Mouse (Mus musculus) liver, postnatal 0 days (tissue): ENCODE measurements around the gene Galc.

Experiments
- CTCF ChIP-seq: sonication (generic); IDR thresholded peaks from 2 replicates; pipeline ENCODE4 v1.5.1; 2016; ENCODE audit warnings: antibody characterized with exemption, low read depth
- EP300 ChIP-seq: IDR thresholded peaks from 2 replicates; pipeline ENCODE4 v1.6.1; 2016; ENCODE audit warnings: antibody characterized with exemption, low read depth, mild to moderate bottlenecking

DNA sequence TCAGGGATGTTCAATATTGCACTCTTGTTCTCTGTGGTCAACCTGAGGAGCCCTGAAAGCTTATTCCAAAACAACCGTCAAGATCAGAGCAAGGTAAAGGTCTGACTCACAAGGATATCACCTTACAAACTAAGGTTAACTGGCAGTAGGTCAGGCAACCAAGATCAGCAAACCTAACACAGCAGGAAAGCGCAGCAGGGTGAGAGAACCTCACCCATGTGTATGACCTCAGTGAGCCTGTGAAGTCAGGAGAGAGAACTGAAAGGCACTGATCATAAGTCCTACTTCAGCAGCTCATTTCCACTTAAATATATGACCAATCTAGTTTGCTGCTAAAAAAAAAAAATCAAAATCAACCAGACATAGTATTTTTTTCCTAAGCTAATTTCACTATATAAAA lies 6.8 kb downstream of the Galc start:
- no peak for TF ChIP-seq EP300
- TF ChIP-seq CTCF = no peak
